1 mouse cellular context compared by ENCODE assay signal in the genomic region with DNA sequence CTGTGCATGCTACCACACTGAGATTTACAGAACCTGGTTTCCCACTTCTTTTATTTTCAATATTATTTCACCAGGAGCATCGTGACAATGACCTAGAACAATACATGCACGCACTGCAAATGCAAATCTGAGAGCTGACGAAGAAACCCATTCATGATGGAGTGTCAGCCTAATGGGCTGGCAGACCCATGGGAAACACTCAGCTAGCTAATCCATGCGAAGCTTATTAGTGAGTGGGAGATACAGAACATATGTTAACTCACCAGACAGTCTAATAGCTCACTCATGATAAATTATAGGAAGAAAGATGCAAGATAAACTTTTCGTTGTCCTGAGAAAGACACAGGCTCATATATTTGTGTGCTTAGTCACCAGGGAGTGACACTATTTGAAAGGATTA.
TF ChIP-seq lines count a peak whose summit lies in the region.

No protein-coding gene starts in this region.

TF ChIP-seq in myocyte, 11 proteins besides CTCF, POLR2A, EP300 and RAD21 (continued from another document):
- TF ChIP-seq POLR2AphosphoS2 (IDR thresholded peaks at IDR 0.05; ENCODE audit: insufficient read length, low read depth) (no peak), TCF3 (IDR thresholded peaks at IDR 0.05; ENCODE audit: insufficient read length, low read depth) (no peak), TCF12 (IDR thresholded peaks at IDR 0.05; ENCODE audit: insufficient read depth, poor library complexity, severe bottlenecking) (no peak), CEBPB (IDR thresholded peaks at IDR 0.05; ENCODE audit: insufficient read depth, poor library complexity, severe bottlenecking) (no peak), E2F4 (IDR thresholded peaks at IDR 0.05; ENCODE audit: insufficient read depth) (no peak), SRF (IDR thresholded peaks at IDR 0.05; ENCODE audit: control insufficient read depth, insufficient read length, low read depth) (no peak)
